Mouse (Mus musculus) Patski (cell line): ENCODE measurements around the gene D17Wsu92e. TPM values are rescaled to one million over a fixed set of nuclear protein-coding genes. Genes with fewer than 3 reads are reported as not detected.

Experiments used
- ATAC-seq: fragments of 100-300 bp; one replicate; pipeline ENCODE4 v1.8.0; 2021
- CTCF ChIA-PET: fragments of 350-600 bp; sonication (Branson Sonifier 250); formaldehyde crosslinking; loops from one replicate; lab custom pipeline; 2022; ENCODE audit warnings: inconsistent platforms; lab: Charles Lee
- POLR2A ChIA-PET: fragments of 350-600 bp; sonication (Branson Sonifier 250); formaldehyde crosslinking; loops from one replicate; lab custom pipeline; 2022; ENCODE audit warnings: antibody characterized with exemption, inconsistent platforms; lab: Charles Lee
- DNase-seq: peaks from one replicate; pipeline ENCODE4 v3.0.0-alpha.2; 2011; ENCODE audit warnings: low read depth, low spot score
- H3K27me3 ChIP-seq: fragments of 371-371 bp; one replicate; pipeline ENCODE4 v1.5.1; 2021
- CTCF ChIP-seq: fragments of 100-300 bp; IDR thresholded peaks from one replicate; pipeline ENCODE4 v1.5.1; 2021
- in situ Hi-C: fragments of 300-500 bp; cut with MboI; formaldehyde crosslinking; loops from 3 replicates; pipeline ENCODE4 v1.11.1; 2018; ENCODE audit warnings: low pct_unique_long_range_greater_than_20kb, mixed read lengths
- polyA plus RNA-seq: library from polyadenylated mRNA; unstranded; gene quantifications from one replicate; pipeline ENCODE4 v1.2.3, GENCODE M21; 2021

D17Wsu92e gene
- polyA plus RNA-seq, 1 experiment from 2014 or later = 105 TPM

DNA sequence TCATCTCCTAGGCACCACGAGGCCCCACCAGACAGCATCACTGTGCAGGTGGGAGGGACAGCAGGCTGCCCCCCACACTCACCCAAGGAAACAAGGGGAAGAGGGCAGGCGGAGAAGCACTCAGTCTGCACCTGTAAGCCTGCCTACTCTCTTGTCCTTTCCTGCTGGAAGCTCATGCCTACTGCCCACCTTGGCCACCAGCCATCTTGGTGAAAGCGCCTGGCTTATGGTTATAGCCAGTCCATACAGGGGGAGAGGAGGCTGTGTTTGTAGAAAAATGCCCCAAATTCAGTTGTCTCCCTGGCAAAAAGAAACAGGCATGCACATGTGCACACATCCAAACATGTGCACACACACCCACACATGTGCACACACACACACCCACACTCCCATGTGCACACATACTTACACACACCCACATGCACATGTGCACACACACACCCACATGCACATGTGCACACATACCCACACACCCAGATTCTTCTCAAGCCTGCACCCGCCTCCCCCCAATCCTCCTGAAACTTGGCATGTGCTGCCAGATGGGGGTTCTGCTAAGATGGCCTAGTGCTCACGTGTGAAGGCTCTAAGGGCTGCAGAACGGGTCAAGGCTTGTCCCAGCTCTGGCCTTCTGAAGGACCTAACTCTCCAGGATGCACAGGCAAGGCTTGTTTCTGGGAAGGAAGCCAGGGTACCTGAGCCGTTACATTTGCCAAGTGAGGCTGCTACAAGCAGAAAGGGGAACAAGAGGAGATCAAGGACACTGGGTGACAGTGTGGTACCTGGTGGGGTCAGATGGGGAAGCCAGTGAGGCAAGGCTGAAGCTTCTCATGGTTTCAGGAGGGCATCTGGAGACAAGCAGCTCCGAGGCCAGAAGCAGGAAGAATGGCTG lies 68.9 kb downstream of the D17Wsu92e start:
- ATAC-seq = no peak
- TF ChIP-seq CTCF = no peak

DNA sequence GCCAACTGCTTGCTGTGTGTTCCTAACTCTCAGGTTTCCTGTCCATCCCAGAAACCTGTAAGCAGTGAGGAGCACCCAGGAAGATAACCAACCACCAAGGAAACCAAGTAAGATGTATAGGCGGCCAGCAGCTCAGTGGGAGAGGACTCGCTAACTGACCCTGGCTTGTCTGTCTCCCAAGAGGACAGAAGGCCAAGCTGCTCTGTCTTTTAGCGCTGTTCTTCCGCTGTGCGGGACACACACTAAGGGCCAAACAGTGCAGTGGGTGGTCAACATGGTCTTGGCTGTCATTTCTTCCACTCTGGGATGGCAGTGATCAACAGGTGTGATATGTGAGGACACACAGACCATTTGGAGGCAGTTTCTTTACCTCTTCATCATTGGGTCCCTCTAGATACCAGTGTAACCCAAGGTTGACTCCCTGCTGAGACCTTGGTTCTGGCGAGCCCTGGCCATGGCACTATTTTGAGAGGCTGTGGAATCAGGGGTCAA lies 70.0 kb downstream of the D17Wsu92e start:
- DNase-seq (no peak), ATAC-seq (no peak)
- POLR2A ChIA-PET = no interaction called here
- in situ Hi-C loops = no loop called here
- TF ChIP-seq CTCF = no peak
- H3K27me3 ChIP-seq = no peaks in the 10 kb centered on the region
- CTCF ChIA-PET = no interaction called here

More for the DNA sequence above, 68.9 kb downstream of the D17Wsu92e start:
- H3K27me3 ChIP-seq = no peaks in the 10 kb centered on the region
- CTCF ChIA-PET = no interaction called here
- in situ Hi-C loops = no loop called here
- no peak for DNase-seq
- POLR2A ChIA-PET = no interaction called here

DNA sequence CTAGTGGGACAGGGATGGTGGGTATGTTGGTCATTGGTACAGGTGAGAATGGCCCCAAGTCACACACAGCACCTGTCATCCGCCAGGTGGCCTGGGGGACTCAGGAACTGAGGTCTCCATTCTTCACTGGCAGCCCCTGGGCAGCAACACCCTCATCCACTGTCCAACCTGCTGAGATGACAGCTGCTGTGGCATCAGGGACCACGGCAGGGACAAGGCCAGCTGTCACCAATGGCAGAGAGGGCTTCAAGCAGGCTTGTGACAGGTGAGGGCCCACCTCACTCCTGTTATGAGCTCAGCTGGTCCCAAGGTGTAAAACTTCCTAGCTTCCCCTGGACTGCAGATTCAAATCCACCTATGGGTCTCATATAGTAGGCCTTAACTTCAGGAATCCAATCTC lies 72.3 kb downstream of the D17Wsu92e start:
- in situ Hi-C loops = no loop called here
- TF ChIP-seq CTCF = no peak
- CTCF ChIA-PET = no interaction called here
- ATAC-seq (no peak), DNase-seq (no peak)
- H3K27me3 ChIP-seq = no peaks in the 10 kb centered on the region
- POLR2A ChIA-PET = interaction anchor here (1.1 kb wide), 1 partner anchor 20 kb away, joined by 3 read pairs; the partner anchor contains the start of gene Spdef

DNA sequence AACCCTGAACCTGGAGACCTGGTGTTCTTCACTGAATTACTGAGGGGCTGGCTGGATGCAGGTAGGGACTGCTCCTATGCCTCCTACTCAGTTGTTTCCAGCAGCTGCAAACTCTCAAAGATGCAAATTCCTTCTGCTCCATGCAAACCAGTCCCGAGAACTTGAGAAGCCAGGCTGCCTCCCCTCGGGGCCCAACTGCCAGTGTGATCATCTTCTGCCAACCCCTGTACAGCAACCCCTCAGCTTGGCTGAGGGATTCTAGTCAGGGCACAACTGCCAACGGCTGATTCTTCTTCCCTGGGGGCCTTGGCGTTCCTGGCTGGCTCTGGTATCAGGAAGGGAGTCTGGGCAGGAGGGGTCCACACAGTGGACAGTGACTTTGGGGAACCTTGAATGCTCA lies 74.0 kb downstream of the D17Wsu92e start:
- in situ Hi-C loops = no loop called here
- no peaks in the 10 kb centered on the region for H3K27me3 ChIP-seq
- ChIA-PET CTCF (interaction anchor here (1.5 kb wide), 1 partner anchor 15 kb away, joined by 4 read pairs; no protein-coding TSS in a partner anchor), POLR2A (no interaction called here)
- TF ChIP-seq CTCF = no peak
- DNase-seq = no peak
- no peak for ATAC-seq

- no peak for TF ChIP-seq CTCF
- ChIA-PET CTCF (interaction anchor here (1.3 kb wide), 1 partner anchor 38 kb away, joined by 3 read pairs; no protein-coding TSS in a partner anchor), POLR2A (no interaction called here)
- DNase-seq (no peak), ATAC-seq (no peak)
- in situ Hi-C loops = no loop called here
- H3K27me3 ChIP-seq = no peaks in the 10 kb centered on the region
Observed at GRCm38 (mm10) chr17:27740961-27741360, 79.5 kb downstream of the D17Wsu92e start.

- TF ChIP-seq CTCF = no peak
- ChIA-PET CTCF (no interaction called here), POLR2A (no interaction called here)
- ATAC-seq = no peak
- in situ Hi-C loops = no loop called here
- DNase-seq = no peak
- peaks cover 21% of the 10 kb centered on the region for H3K27me3 ChIP-seq
Observed at GRCm38 (mm10) chr17:27734344-27735073, 85.9 kb downstream of the D17Wsu92e start.

DNA sequence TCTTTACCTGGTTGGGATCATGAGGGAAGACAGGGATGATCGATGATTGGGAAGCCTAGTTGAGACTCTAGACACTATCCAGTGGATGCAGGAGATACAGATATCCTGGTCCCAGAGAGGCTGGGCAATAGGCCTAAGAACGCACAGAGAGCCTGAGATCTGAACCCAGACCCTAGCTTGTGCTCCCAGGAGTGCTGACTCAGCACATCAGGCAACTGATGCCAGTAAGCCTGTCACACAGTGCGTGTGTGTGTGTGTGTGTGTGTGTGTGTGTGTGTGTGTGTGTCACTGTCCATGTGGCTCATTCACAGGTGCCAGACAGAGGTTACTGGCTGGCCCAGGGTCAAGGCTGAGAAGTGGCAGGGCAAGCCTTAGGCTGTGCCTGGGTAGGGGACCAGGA lies 87.8 kb downstream of the D17Wsu92e start:
- peaks cover 32% of the 10 kb centered on the region for H3K27me3 ChIP-seq
- no peak for TF ChIP-seq CTCF
- in situ Hi-C loops = no loop called here
- CTCF ChIA-PET = no interaction called here
- DNase-seq (no peak), ATAC-seq (no peak)
- POLR2A ChIA-PET = interaction anchor here (0.7 kb wide), 1 partner anchor 60 kb away, joined by 3 read pairs; no protein-coding TSS in a partner anchor

GRCm38 (mm10) chr17:27732152-27732551 lies 88.3 kb downstream of the D17Wsu92e start:
- TF ChIP-seq CTCF = no peak
- ATAC-seq (no peak), DNase-seq (no peak)
- ChIA-PET POLR2A (no interaction called here), CTCF (no interaction called here)
- H3K27me3 ChIP-seq = peaks cover 32% of the 10 kb centered on the region
- in situ Hi-C loops = no loop called here

DNA sequence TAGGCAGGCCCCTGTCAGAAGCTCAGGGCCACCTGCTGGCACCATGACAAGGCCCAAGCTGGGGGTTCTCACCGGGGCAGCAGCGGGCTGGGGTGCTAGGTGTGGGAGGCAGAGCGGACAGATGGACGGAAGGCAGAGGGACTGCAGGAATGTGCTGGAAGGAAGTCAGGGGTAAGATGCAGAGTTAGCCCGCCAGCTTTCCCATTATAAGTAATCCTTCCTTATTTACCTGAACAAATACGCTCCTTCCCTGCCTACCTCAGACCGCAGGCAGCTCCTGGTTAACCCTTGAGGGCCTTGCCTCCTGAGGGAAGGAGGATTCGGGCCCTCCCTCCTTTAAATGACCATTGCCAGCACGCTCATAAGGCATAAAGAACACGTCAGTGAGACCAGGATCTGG lies 91.7 kb downstream of the D17Wsu92e start, which contains the start of gene Spdef:
Spdef (minus strand) TSS at position 186 of the 400 bp plus-strand sequence.
- peaks cover 29% of the 10 kb centered on the region for H3K27me3 ChIP-seq
- DNase-seq = no peak
- ChIA-PET CTCF (no interaction called here), POLR2A (interaction anchor here (1.0 kb wide), 1 partner anchor 19 kb away, joined by 3 read pairs; no protein-coding TSS in a partner anchor)
- TF ChIP-seq CTCF = no peak
- in situ Hi-C loops = no loop called here
- no peak for ATAC-seq

DNA sequence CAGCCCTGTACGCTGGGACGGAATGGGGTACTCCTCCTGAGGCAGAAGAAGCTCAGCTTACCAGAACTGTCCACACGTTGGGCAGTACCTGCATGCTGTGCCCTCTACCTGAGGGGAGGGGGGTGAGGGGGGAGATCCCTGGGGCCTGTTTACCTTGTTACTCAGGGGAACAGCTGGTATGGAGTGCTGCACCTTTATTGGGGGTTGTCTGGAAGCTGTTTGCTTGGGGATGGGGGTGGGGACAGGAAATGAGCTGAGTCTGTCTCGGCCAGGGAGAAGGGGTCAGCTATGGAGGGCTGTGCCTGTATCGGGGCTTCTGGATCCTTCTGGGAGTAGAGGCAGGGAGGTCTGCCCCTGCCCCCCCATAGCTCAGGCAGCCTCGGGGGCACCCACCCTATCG lies 93.9 kb downstream of the D17Wsu92e start:
- DNase-seq = no peak
- no peak for ATAC-seq
- in situ Hi-C loops = no loop called here
- POLR2A ChIA-PET = no interaction called here
- peaks cover 33% of the 10 kb centered on the region for H3K27me3 ChIP-seq
- no peak for TF ChIP-seq CTCF
- CTCF ChIA-PET = interaction anchor here (1.9 kb wide), 2 partner anchors 11 to 24 kb away, joined by 4 to 6 read pairs; no protein-coding TSS in a partner anchor
